Mouse (Mus musculus) cerebellum, adult 9-10 months (tissue): Measurements from ENCODE around the gene Gm9780.
"Not testable (repeated sequence)": the region's sequence is repeated elsewhere in the genome, so short reads cannot be mapped to it uniquely, and the experiment has no call there.

Source experiments
- DNase-seq: peaks from one replicate; pipeline ENCODE4 v3.0.0; 2022

Gm9780 gene

GRCm38 (mm10) chr14:26042611-26043010 lies at the start of gene Gm9780:
TSS of gene Gm9780 (minus strand) at chr14:26042711.
- DNase-seq, result not testable (repeated sequence)

GRCm38 (mm10) chr14:26081997-26082396 lies 39.5 kb upstream of the Gm9780 start, which contains the start of gene Cphx3:
TSS of gene Cphx3 (plus strand) at chr14:26082297.
- DNase-seq, result not testable (repeated sequence)

- DNase-seq, result not testable (repeated sequence)
Measured at GRCm38 (mm10) chr14:26081216-26081615, 38.7 kb upstream of the Gm9780 start, which contains the start of gene Cphx2. TSS of gene Cphx2 (plus strand) at chr14:26081516.

- not testable (repeated sequence) for DNase-seq
Measured at GRCm38 (mm10) chr14:26076620-26077390, 34.3 kb upstream of the Gm9780 start.

- not testable (repeated sequence) for DNase-seq
Measured at GRCm38 (mm10) chr14:26067325-26067633, 24.8 kb upstream of the Gm9780 start, which contains the start of gene Tmem254c. TSS of gene Tmem254c (minus strand) at chr14:26067355.

- not testable (repeated sequence) for DNase-seq
Measured at GRCm38 (mm10) chr14:26066574-26067324, 24.2 kb upstream of the Gm9780 start.

- not testable (repeated sequence) for DNase-seq
Measured at GRCm38 (mm10) chr14:26059362-26059761, 16.9 kb upstream of the Gm9780 start.

GRCm38 (mm10) chr14:26058184-26058583 lies 15.7 kb upstream of the Gm9780 start:
- DNase-seq, result not testable (repeated sequence)

- not testable (repeated sequence) for DNase-seq
Measured at GRCm38 (mm10) chr14:26048767-26049166, 6.3 kb upstream of the Gm9780 start.

- not testable (repeated sequence) for DNase-seq
Measured at GRCm38 (mm10) chr14:26047026-26047425, 4.5 kb upstream of the Gm9780 start.

- DNase-seq, result not testable (repeated sequence)
Measured at GRCm38 (mm10) chr14:26045007-26045406, 2.5 kb upstream of the Gm9780 start.

- DNase-seq, result not testable (repeated sequence)
Measured at GRCm38 (mm10) chr14:26035439-26035838, 7.1 kb downstream of the Gm9780 start.

GRCm38 (mm10) chr14:26034364-26034763 lies 8.1 kb downstream of the Gm9780 start:
- DNase-seq, result not testable (repeated sequence)

GRCm38 (mm10) chr14:26025653-26026052 lies 16.9 kb downstream of the Gm9780 start:
- DNase-seq, result not testable (repeated sequence)

- DNase-seq, result not testable (repeated sequence)
Measured at GRCm38 (mm10) chr14:26022831-26023230, 19.7 kb downstream of the Gm9780 start.

- not testable (repeated sequence) for DNase-seq
Measured at GRCm38 (mm10) chr14:26021555-26021954, 21.0 kb downstream of the Gm9780 start.

- DNase-seq, result not testable (repeated sequence)
Measured at GRCm38 (mm10) chr14:26016414-26016813, 26.1 kb downstream of the Gm9780 start.

GRCm38 (mm10) chr14:26007462-26007861 lies 35.0 kb downstream of the Gm9780 start:
- not testable (repeated sequence) for DNase-seq

- DNase-seq, result not testable (repeated sequence)
Measured at GRCm38 (mm10) chr14:25981880-25982279, 60.6 kb downstream of the Gm9780 start.

- DNase-seq, result not testable (repeated sequence)
Measured at GRCm38 (mm10) chr14:25979242-25979941, 63.1 kb downstream of the Gm9780 start.

GRCm38 (mm10) chr14:25978371-25979241 lies 63.9 kb downstream of the Gm9780 start, which contains the start of gene Duxbl1:
TSS of gene Duxbl1 (plus strand) at chr14:25978577.
- DNase-seq, result not testable (repeated sequence)
